In the genomic region with DNA sequence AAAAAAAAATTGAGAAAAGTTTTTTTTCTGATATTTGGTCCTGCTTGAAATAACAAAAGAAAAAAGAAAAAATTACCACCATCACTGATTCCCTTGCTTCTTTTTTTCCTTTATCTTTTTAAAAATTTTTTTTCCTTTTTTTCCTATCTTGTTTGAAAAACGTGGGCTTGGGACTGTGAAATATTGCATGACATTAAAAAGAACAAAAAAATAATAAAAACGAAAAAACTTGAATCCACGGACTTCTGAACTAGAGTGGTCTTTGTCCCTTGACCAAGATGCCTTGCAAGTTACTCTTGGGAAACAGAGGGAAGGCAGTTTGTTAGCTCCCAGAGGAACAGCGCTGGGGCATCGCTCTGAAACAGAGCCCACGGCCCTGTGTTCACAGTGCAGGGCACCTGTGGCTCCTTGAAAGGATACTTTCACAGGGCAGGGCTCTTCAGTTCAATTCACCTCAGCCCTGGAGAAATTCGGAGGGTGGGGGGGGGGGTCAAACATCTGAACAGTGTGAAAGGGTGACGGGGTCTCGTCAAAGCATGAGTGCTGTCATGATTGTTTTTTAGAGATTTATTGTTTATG, we compare ENCODE assay signal across 8 mouse cellular contexts. TPM values are rescaled to one million over a fixed set of nuclear protein-coding genes. Genes with fewer than 3 reads are reported as not detected.
DNase-seq lines count a peak whose midpoint lies in the region; ATAC-seq and TF ChIP-seq lines count a peak whose summit lies in the region.

No protein-coding gene starts in this region.

- no peaks in the 10 kb centered on the region for H3K36me3 ChIP-seq in heart, embryonic 15.5 days
- no peaks in the 10 kb centered on the region for H3K36me3 ChIP-seq in hindbrain, embryonic 16.5 days (ENCODE audit: control insufficient read depth, insufficient read depth, low read length)
- 0 out of 2 replicates have a peak, but pooled peaks cover 4% of the 10 kb centered on the region for H3K36me3 ChIP-seq in midbrain, postnatal 0 days (ENCODE audit: insufficient read depth, low read length)
- no peaks in the 10 kb centered on the region for H3K36me3 ChIP-seq in kidney, adult 2 months (ENCODE audit: control insufficient read depth, insufficient read depth, low read length)

- peak overlapping the region; percentile 66 for H3K4me3 ChIP-seq in heart, embryonic 15.5 days
- peak overlapping the region; percentile 67 for H3K4me3 ChIP-seq in brown adipose tissue, adult 24 weeks (ENCODE audit: insufficient read depth, low read depth, low read length)
- H3K4me3 ChIP-seq in hindbrain, embryonic 16.5 days (ENCODE audit: low read length): peak overlapping the region; percentile 49
- H3K4me3 ChIP-seq in midbrain, postnatal 0 days (ENCODE audit: low read depth, low read length): peak overlapping the region; percentile 41
- no peak overlapping the region for H3K4me3 ChIP-seq in kidney, adult 2 months (ENCODE audit: insufficient read depth, low read depth, low read length)

- no peaks in the 10 kb centered on the region for H3K27me3 ChIP-seq in heart, embryonic 15.5 days
- no peaks in the 10 kb centered on the region for H3K27me3 ChIP-seq in hindbrain, embryonic 16.5 days (replicated peaks; ENCODE audit: control insufficient read depth, insufficient read depth, low read length)
- no peaks in the 10 kb centered on the region for H3K27me3 ChIP-seq in midbrain, postnatal 0 days (ENCODE audit: insufficient read depth, low read length)
- H3K27me3 ChIP-seq in kidney, adult 2 months (replicated peaks; ENCODE audit: control insufficient read depth, insufficient read depth, low read length): no peaks in the 10 kb centered on the region

- no peak for TF ChIP-seq CTCF in midbrain, postnatal 0 days (IDR thresholded peaks at IDR 0.05)
- no peak for TF ChIP-seq CTCF in kidney, adult 2 months (conservative IDR thresholded peaks at IDR 0.05; ENCODE audit: insufficient read depth, insufficient read length, low read depth, low read length)

- peaks cover 26% of the 10 kb centered on the region for H3K4me1 ChIP-seq in heart, embryonic 15.5 days (replicated peaks)
- H3K4me1 ChIP-seq in brown adipose tissue, adult 24 weeks (ENCODE audit: control insufficient read depth, insufficient read depth, insufficient read length, low read length): peaks cover 4% of the 10 kb centered on the region; the same call in 1 of the 2 replicates
- peaks cover 15% of the 10 kb centered on the region for H3K4me1 ChIP-seq in hindbrain, embryonic 16.5 days (ENCODE audit: control insufficient read depth, insufficient read depth, low read depth, low read length)
- H3K4me1 ChIP-seq in midbrain, postnatal 0 days (ENCODE audit: insufficient read depth, low read length): no peaks in the 10 kb centered on the region
- H3K4me1 ChIP-seq in kidney, adult 2 months (ENCODE audit: control insufficient read depth, insufficient read depth, low read length): 0 out of 2 replicates have a peak, but pooled peaks cover 4% of the 10 kb centered on the region

- peak overlapping the region; percentile 24; the same call in 1 of the 2 replicates for H3K27ac ChIP-seq in heart, embryonic 15.5 days
- H3K27ac ChIP-seq in brown adipose tissue, adult 24 weeks (replicated peaks; ENCODE audit: low read depth, low read length): no peak overlapping the region
- H3K27ac ChIP-seq in hindbrain, embryonic 16.5 days (ENCODE audit: low read depth, low read length): no peak overlapping the region
- H3K27ac ChIP-seq in midbrain, postnatal 0 days (ENCODE audit: low read depth, low read length): no peak overlapping the region
- no peak overlapping the region; the same call in 1 of the 2 replicates for H3K27ac ChIP-seq in kidney, adult 2 months (ENCODE audit: insufficient read depth, low read depth, low read length)

- ATAC-seq in heart, embryonic 15.5 days (replicated peaks; ENCODE audit: insufficient number of reproducible peaks, insufficient read depth, low FRiP score, low read depth): no peak
- no peak for ATAC-seq in hindbrain, embryonic 16.5 days
- ATAC-seq in midbrain, postnatal 0 days (ENCODE audit: low FRiP score): no peak

- DNase-seq in heart, adult 9 months (ENCODE audit: low spot score in 2 of 2): no peak
- no peak for DNase-seq in midbrain, postnatal 0 days (ENCODE audit: low spot score)
- no peak for DNase-seq in frontal cortex, postnatal 25 days (ENCODE audit: low spot score in 2 of 2)
- DNase-seq in thymus, postnatal 36 days: no peak
- DNase-seq in kidney, adult 2 months: no peak

- H3K9me3 ChIP-seq in heart, embryonic 15.5 days (replicated peaks): no peaks in the 10 kb centered on the region
- no peaks in the 10 kb centered on the region for H3K9me3 ChIP-seq in hindbrain, embryonic 16.5 days (ENCODE audit: control insufficient read depth, low read length)
- H3K9me3 ChIP-seq in midbrain, postnatal 0 days (ENCODE audit: low read length): no peaks in the 10 kb centered on the region

- peak overlapping the region; percentile 59; the same call in 1 of the 2 replicates for H3K9ac ChIP-seq in heart, embryonic 15.5 days
- peak overlapping the region; percentile 54; the same call in 1 of the 2 replicates for H3K9ac ChIP-seq in hindbrain, embryonic 16.5 days (ENCODE audit: low read depth, low read length)
- H3K9ac ChIP-seq in midbrain, postnatal 0 days (replicated peaks; ENCODE audit: low read length, poor library complexity, severe bottlenecking): no peak overlapping the region

- 34% methylated on average over 9 of the region's 9 CpGs for WGBS in heart, embryonic 15.5 days
- 28% methylated on average over 9 of the region's 9 CpGs for WGBS in hindbrain, embryonic 16.5 days
- 29% methylated on average over 9 of the region's 9 CpGs for WGBS in midbrain, postnatal 0 days
- WGBS in kidney, adult 2 months: 27% methylated on average over 9 of the region's 9 CpGs

- H3K4me2 ChIP-seq in heart, embryonic 15.5 days: peak overlapping the region; percentile 70
- H3K4me2 ChIP-seq in hindbrain, embryonic 16.5 days (ENCODE audit: low read length): peak overlapping the region; percentile 93
- H3K4me2 ChIP-seq in midbrain, postnatal 0 days (ENCODE audit: low read depth, low read length, poor library complexity, severe bottlenecking): peak overlapping the region; percentile 78

- TF ChIP-seq POLR2A in kidney, adult 2 months (IDR thresholded peaks at IDR 0.05; ENCODE audit: low read depth, low read length): no peak

RNA-seq across cellular contexts. Expression of gene Ier2, which starts 22.6 kb away (rescaled TPM):
- 34.9 and 50.5 TPM in 2 replicates for polyA plus RNA-seq in heart, embryonic 15.5 days (2015; fragmentation: Nextera tagmentation; extraction: Ambion mirVana)
- 17.2 and 62.3 TPM in 2 replicates for polyA plus RNA-seq in brown adipose tissue, adult 24 weeks (2012; ENCODE audit: insufficient read depth, insufficient read length, missing spikeins)
- polyA plus RNA-seq in hindbrain, embryonic 16.5 days (2015; fragmentation: Nextera tagmentation; extraction: Ambion mirVana): 18.2 and 19.6 TPM in 2 replicates
- total RNA-seq in midbrain, postnatal 0 days (2014; rRNA removed): 3.9 and 4.3 TPM in 2 replicates
- polyA plus RNA-seq in midbrain, postnatal 0 days (2015; fragmentation: Nextera tagmentation; extraction: Ambion mirVana): 12.8 and 14.7 TPM in 2 replicates
- 5.7 and 7.3 TPM in 2 replicates for polyA plus RNA-seq in kidney, adult 2 months (2012; rRNA removed)

RNA-seq across cellular contexts. Expression of gene Trmt1, which starts 46.0 kb away (rescaled TPM):
- polyA plus RNA-seq in heart, embryonic 15.5 days (2015; fragmentation: Nextera tagmentation; extraction: Ambion mirVana): 40.6 and 47.4 TPM in 2 replicates
- polyA plus RNA-seq in brown adipose tissue, adult 24 weeks (2012; ENCODE audit: insufficient read depth, insufficient read length, missing spikeins): 25.1 and 33.4 TPM in 2 replicates
- 66.8 and 71.2 TPM in 2 replicates for polyA plus RNA-seq in hindbrain, embryonic 16.5 days (2015; fragmentation: Nextera tagmentation; extraction: Ambion mirVana)
- 88.5 and 99.5 TPM in 2 replicates for total RNA-seq in midbrain, postnatal 0 days (2014; rRNA removed)
- 74.2 and 75.0 TPM in 2 replicates for polyA plus RNA-seq in midbrain, postnatal 0 days (2015; fragmentation: Nextera tagmentation; extraction: Ambion mirVana)
- polyA plus RNA-seq in kidney, adult 2 months (2012; rRNA removed): 73.7 and 98.9 TPM in 2 replicates

RNA-seq across cellular contexts. Expression of gene Nacc1, which starts 47.6 kb away (rescaled TPM):
- polyA plus RNA-seq in heart, embryonic 15.5 days (2015; fragmentation: Nextera tagmentation; extraction: Ambion mirVana): 10.7 and 14.6 TPM in 2 replicates
- polyA plus RNA-seq in brown adipose tissue, adult 24 weeks (2012; ENCODE audit: insufficient read depth, insufficient read length, missing spikeins): 19.0 and 22.9 TPM in 2 replicates
- 12.4 and 15.5 TPM in 2 replicates for polyA plus RNA-seq in hindbrain, embryonic 16.5 days (2015; fragmentation: Nextera tagmentation; extraction: Ambion mirVana)
- 87.2 and 102 TPM in 2 replicates for total RNA-seq in midbrain, postnatal 0 days (2014; rRNA removed)
- 13.7 and 13.8 TPM in 2 replicates for polyA plus RNA-seq in midbrain, postnatal 0 days (2015; fragmentation: Nextera tagmentation; extraction: Ambion mirVana)
- 85.8 and 93.9 TPM in 2 replicates for polyA plus RNA-seq in kidney, adult 2 months (2012; rRNA removed)
